11 mouse cellular contexts compared by ENCODE assay signal in genomic region chr6:121067426-121068086, GRCm38 (mm10).
DNase-seq lines count a peak whose midpoint lies in the region; ATAC-seq and TF ChIP-seq lines count a peak whose summit lies in the region.
"Had no signal": no experiment of that assay in that cellular context is flagged by ENCODE, and none has a peak within 500 bp of the region (broad histone marks: within the 10 kb centered on the region; RNA-seq: fewer than 3 reads in every experiment).

No protein-coding gene starts in this region.

- H3K27me3 ChIP-seq in ES-Bruce4 (ENCODE audit: control insufficient read depth, insufficient read depth, low read length, poor library complexity, severe bottlenecking) = no peaks in the 10 kb centered on the region
- H3K27me3 ChIP-seq in heart, embryonic 14.5 days (ENCODE audit: control insufficient read depth, insufficient read depth, low read length) = no peaks in the 10 kb centered on the region
- no peaks in the 10 kb centered on the region for H3K27me3 ChIP-seq in kidney, postnatal 0 days (ENCODE audit: insufficient read depth, low read length)
- H3K27me3 ChIP-seq: limb, embryonic 12.5 days had no signal

- peak overlapping the region; percentile 44 for H3K4me2 ChIP-seq in heart, embryonic 14.5 days (ENCODE audit: low read length)
- H3K4me2 ChIP-seq in kidney, postnatal 0 days (ENCODE audit: low read length) = no peak overlapping the region
- H3K4me2 ChIP-seq: limb, embryonic 12.5 days had no signal

- no peak for TF ChIP-seq CTCF in ES-Bruce4 (IDR thresholded peaks at IDR 0.05; ENCODE audit: low read depth, low read length)
- no peak for TF ChIP-seq CTCF in kidney, postnatal 0 days (IDR thresholded peaks at IDR 0.05; ENCODE audit: low read depth)

- DNase-seq in B cell, adult 2 months = peak; percentile 21 to 25
- peak; percentile 57 for DNase-seq in kidney, postnatal 0 days (ENCODE audit: low spot score)
- no peak for DNase-seq in urinary bladder, postnatal 25 days (ENCODE audit: low spot score)
- DNase-seq in layer of hippocampus, adult 11-12 months (ENCODE audit: low spot score) = no peak
- DNase-seq: embryo, embryonic 11 days; thymus, postnatal 25 days had no signal

- 27% methylated on average over 11 of the region's 11 CpGs for WGBS in heart, embryonic 14.5 days
- 38% methylated on average over 11 of the region's 11 CpGs for WGBS in kidney, postnatal 0 days

- no peak for TF ChIP-seq POLR2A in ES-Bruce4 (IDR thresholded peaks at IDR 0.05; ENCODE audit: insufficient read depth, low read length)

- no peaks in the 10 kb centered on the region for H3K9me3 ChIP-seq in ES-Bruce4 (replicated peaks; ENCODE audit: control insufficient read depth, insufficient read depth, low read length, poor library complexity, severe bottlenecking)
- H3K9me3 ChIP-seq in heart, embryonic 14.5 days (ENCODE audit: control insufficient read depth, low read length) = no peaks in the 10 kb centered on the region
- H3K9me3 ChIP-seq in kidney, postnatal 0 days (replicated peaks; ENCODE audit: low read length) = no peaks in the 10 kb centered on the region
- H3K9me3 ChIP-seq: limb, embryonic 12.5 days had no signal

- H3K27ac ChIP-seq in ES-Bruce4 (ENCODE audit: insufficient read depth, low read length) = no peak overlapping the region
- H3K27ac ChIP-seq in heart, embryonic 14.5 days (replicated peaks in 1 of 2; ENCODE audit: control insufficient read depth in 1 of 2, insufficient read depth in 1 of 2, low read depth in 2 of 2, low read length in 2 of 2) = peak overlapping the region; percentile 73 to 89
- H3K27ac ChIP-seq in kidney, postnatal 0 days = peak overlapping the region; percentile 52
- H3K27ac ChIP-seq: limb, embryonic 12.5 days had no signal

- no peak overlapping the region for H3K4me3 ChIP-seq in ES-Bruce4 (ENCODE audit: low read depth, low read length)
- no peak overlapping the region for H3K4me3 ChIP-seq in heart, embryonic 14.5 days (ENCODE audit: control insufficient read depth in 1 of 2, insufficient read depth in 1 of 2, low read depth in 1 of 2, low read length in 2 of 2)
- no peak overlapping the region for H3K4me3 ChIP-seq in kidney, postnatal 0 days (replicated peaks; ENCODE audit: low read depth, low read length)
- H3K4me3 ChIP-seq: limb, embryonic 12.5 days had no signal

- H3K36me3 ChIP-seq in ES-Bruce4 (ENCODE audit: control insufficient read depth, insufficient read depth, low read length, poor library complexity, severe bottlenecking) = no peaks in the 10 kb centered on the region
- H3K36me3 ChIP-seq in heart, embryonic 14.5 days (ENCODE audit: control insufficient read depth, insufficient read depth, low read length) = no peaks in the 10 kb centered on the region
- no peaks in the 10 kb centered on the region for H3K36me3 ChIP-seq in kidney, postnatal 0 days (ENCODE audit: insufficient read depth, low read length)
- H3K36me3 ChIP-seq: limb, embryonic 12.5 days had no signal

- 0 out of 2 replicates have a peak, but pooled peaks have one; percentile 24 for TF ChIP-seq EP300 in ES-Bruce4 (IDR thresholded peaks at IDR 0.05; ENCODE audit: insufficient read depth, low read depth, low read length)

- H3K9ac ChIP-seq in ES-Bruce4 (ENCODE audit: low read depth, poor library complexity, severe bottlenecking) = no peak overlapping the region
- H3K9ac ChIP-seq in heart, embryonic 14.5 days (ENCODE audit: low read length) = peak overlapping the region; percentile 58
- H3K9ac ChIP-seq in kidney, postnatal 0 days (ENCODE audit: low read depth, low read length) = no peak overlapping the region
- H3K9ac ChIP-seq: limb, embryonic 12.5 days had no signal

- H3K4me1 ChIP-seq in ES-Bruce4 (ENCODE audit: control insufficient read depth, insufficient read depth, low read length) = peaks cover 10% of the 10 kb centered on the region
- peaks cover 62 to 86% of the 10 kb centered on the region in 2 experiments for H3K4me1 ChIP-seq in heart, embryonic 14.5 days (ENCODE audit: control insufficient read depth in 2 of 2, insufficient read depth in 2 of 2, low read length in 2 of 2)
- peaks cover 34% of the 10 kb centered on the region for H3K4me1 ChIP-seq in kidney, postnatal 0 days (replicated peaks; ENCODE audit: insufficient read depth, low read length)

- peak; percentile 7; the same call in 1 of the 2 replicates for ATAC-seq in heart, embryonic 14.5 days (ENCODE audit: insufficient number of reproducible peaks, insufficient read depth, low FRiP score, low read depth)
- ATAC-seq in kidney, postnatal 0 days (replicated peaks; ENCODE audit: low FRiP score, low read depth) = peak; percentile 55
- ATAC-seq in frontal cortex, adult (ENCODE audit: low TSS enrichment) = no peak
- ATAC-seq: lung, postnatal 0 days had no signal

Comparison
In these comparisons a context has a peak if more than half of its experiments do, and no peak if none do; other contexts are left out.
1. DNase-seq: peak in B cell, adult 2 months (2 of 2) and kidney, postnatal 0 days (single experiment); none in urinary bladder, postnatal 25 days (single experiment) and layer of hippocampus, adult 11-12 months (single experiment).